Mouse (Mus musculus) MEL (cell line): ENCODE measurements around the gene Pgam5. TPM values are rescaled to one million over a fixed set of nuclear protein-coding genes. Genes with fewer than 3 reads are reported as not detected.

Source experiments
- DNase-seq: peaks from one replicate; pipeline ENCODE4 v3.0.0; 2011; ENCODE audit warnings: low read depth, low spot score
- H3K27ac ChIP-seq: 2 replicates; pipeline ENCODE4 v1.5.1; 2012; ENCODE audit warnings: low read depth, mild to moderate bottlenecking, control low read depth, low read length, moderate library complexity; ENCODE audit not compliant: control insufficient read depth
- H3K27me3 ChIP-seq, 2 experiments: fragments of 150-350 bp in 1 of 2; sonication (generic) in 1 of 2; 2 replicates each; pipeline ENCODE4 v1.6.1; 2012; ENCODE audit warnings: low read length in 2 of 2, mild to moderate bottlenecking in 2 of 2, improper control_type of control experiment in 1 of 2, moderate library complexity in 1 of 2; ENCODE audit not compliant: insufficient read depth in 2 of 2, control insufficient read depth in 1 of 2
- H3K36me3 ChIP-seq, 2 experiments: 2 replicates each; pipeline ENCODE4 v1.6.1; 2012 to 2014; ENCODE audit warnings: low read length in 2 of 2, improper control_type of control experiment in 1 of 2, inconsistent platforms in 1 of 2, mild to moderate bottlenecking in 1 of 2; ENCODE audit not compliant: insufficient read depth in 2 of 2, control insufficient read depth in 1 of 2
- H3K4me1 ChIP-seq, 2 experiments: fragments of 150-350 bp in 1 of 2; sonication (generic) in 1 of 2; 2 replicates each; pipeline ENCODE4 v1.6.1; 2012; ENCODE audit warnings: low read length in 2 of 2, improper control_type of control experiment in 1 of 2, mild to moderate bottlenecking in 1 of 2; ENCODE audit not compliant: insufficient read depth in 2 of 2, control insufficient read depth in 1 of 2
- H3K4me3 ChIP-seq, 2 experiments: fragments of 150-350 bp in 1 of 2; sonication (generic) in 1 of 2; 2 replicates each; pipeline ENCODE4 v1.5.1; 2012; ENCODE audit warnings: low read depth in 2 of 2, low read length in 2 of 2, mild to moderate bottlenecking in 2 of 2, moderate library complexity in 2 of 2, control low read depth in 1 of 2, improper control_type of control experiment in 1 of 2; ENCODE audit not compliant: control insufficient read depth in 1 of 2, insufficient read depth in 1 of 2
- H3K79me2 ChIP-seq: 2 replicates; pipeline ENCODE4 v1.6.1; 2012; ENCODE audit warnings: mild to moderate bottlenecking, low read length, moderate library complexity; ENCODE audit not compliant: control insufficient read depth, poor library complexity, insufficient read depth
- H3K9ac ChIP-seq: 2 replicates; pipeline ENCODE4 v1.6.1; 2012; ENCODE audit warnings: low read depth, mild to moderate bottlenecking, control low read depth, low read length, moderate library complexity; ENCODE audit not compliant: control insufficient read depth, poor library complexity, severe bottlenecking
- H3K9me3 ChIP-seq: fragments of 150-350 bp; sonication (generic); replicated peaks from 2 replicates; pipeline ENCODE4 v1.6.1; 2012; ENCODE audit warnings: mild to moderate bottlenecking, low read length, improper control_type of control experiment, moderate library complexity; ENCODE audit not compliant: insufficient read depth
- CHD1 ChIP-seq: IDR thresholded peaks from 2 replicates; pipeline ENCODE4 v1.6.1; 2012; ENCODE audit warnings: low read depth, mild to moderate bottlenecking, inconsistent platforms, low read length, improper control_type of control experiment
- E2F4 ChIP-seq: IDR thresholded peaks from 2 replicates; pipeline ENCODE4 v1.6.1; 2011; ENCODE audit warnings: low read depth, low read length, improper control_type of control experiment, borderline replicate concordance
- EP300 ChIP-seq, 2 experiments: IDR thresholded peaks; 2 replicates each; pipeline ENCODE4 v1.6.1; 2011; ENCODE audit warnings: improper control_type of control experiment in 2 of 2, low read length in 2 of 2, low read depth in 1 of 2, mild to moderate bottlenecking in 1 of 2
- ETS1 ChIP-seq: IDR thresholded peaks from 2 replicates; pipeline ENCODE4 v1.6.1; 2012; ENCODE audit warnings: low read depth, mild to moderate bottlenecking, inconsistent platforms, low read length, improper control_type of control experiment, moderate library complexity
- GABPA ChIP-seq: IDR thresholded peaks from 2 replicates; pipeline ENCODE4 v1.6.1; 2012; ENCODE audit warnings: low read depth, mild to moderate bottlenecking, inconsistent platforms, low read length, improper control_type of control experiment, moderate library complexity
- HCFC1 ChIP-seq: IDR thresholded peaks from 2 replicates; pipeline ENCODE4 v1.6.1; 2012; ENCODE audit warnings: low read depth, mild to moderate bottlenecking, inconsistent platforms, low read length, improper control_type of control experiment, moderate library complexity
- KAT2A ChIP-seq: conservative IDR thresholded peaks from 2 replicates; pipeline ENCODE4 v1.6.1; 2012; ENCODE audit warnings: low read depth, low read length, improper control_type of control experiment, inconsistent platforms
- MAX ChIP-seq: IDR thresholded peaks from 2 replicates; pipeline ENCODE4 v1.6.1; 2011; ENCODE audit warnings: low read length, improper control_type of control experiment
- MYC ChIP-seq: IDR thresholded peaks from 2 replicates; pipeline ENCODE4 v1.6.1; 2011; ENCODE audit warnings: low read depth, mild to moderate bottlenecking, low read length, improper control_type of control experiment, moderate library complexity
- NRF1 ChIP-seq: IDR thresholded peaks from 2 replicates; pipeline ENCODE4 v1.6.1; 2014; ENCODE audit warnings: low read depth, mild to moderate bottlenecking, inconsistent platforms, low read length, improper control_type of control experiment, moderate library complexity; ENCODE audit not compliant: poor library complexity, insufficient read depth, severe bottlenecking
- POLR2A ChIP-seq, 2 experiments: IDR thresholded peaks; 2 replicates each; pipeline ENCODE4 v1.6.1; 2011 to 2012; ENCODE audit warnings: low read length in 2 of 2, mild to moderate bottlenecking in 2 of 2, control low read depth in 1 of 2, improper control_type of control experiment in 1 of 2, low read depth in 1 of 2, moderate library complexity in 1 of 2; ENCODE audit not compliant: control insufficient read depth in 1 of 2, insufficient read depth in 1 of 2, poor library complexity in 1 of 2
- POLR2AphosphoS2 ChIP-seq: IDR thresholded peaks from 2 replicates; pipeline ENCODE4 v1.6.1; 2011; ENCODE audit warnings: low read length, improper control_type of control experiment
- POLR2AphosphoS5 ChIP-seq: IDR thresholded peaks from 2 replicates; pipeline ENCODE4 v1.6.1; 2012; ENCODE audit warnings: low read depth, borderline replicate concordance, mild to moderate bottlenecking, inconsistent platforms, low read length, moderate library complexity, mixed read lengths
- RAD21 ChIP-seq: IDR thresholded peaks from 2 replicates; pipeline ENCODE4 v1.6.1; 2011; ENCODE audit warnings: mild to moderate bottlenecking, low read depth, low read length, improper control_type of control experiment
- RCOR1 ChIP-seq: IDR thresholded peaks from 2 replicates; pipeline ENCODE4 v1.6.1; 2012; ENCODE audit warnings: low read depth, mild to moderate bottlenecking, inconsistent platforms, low read length, improper control_type of control experiment
- SIN3A ChIP-seq: IDR thresholded peaks from 2 replicates; pipeline ENCODE4 v1.6.1; 2012; ENCODE audit warnings: low read length, improper control_type of control experiment, inconsistent platforms
- TBP ChIP-seq: IDR thresholded peaks from 2 replicates; pipeline ENCODE4 v1.8.0; 2011; ENCODE audit warnings: low read depth, low read length, improper control_type of control experiment
- UBTF ChIP-seq: IDR thresholded peaks from 2 replicates; pipeline ENCODE4 v1.6.1; 2012; ENCODE audit warnings: low read depth, mild to moderate bottlenecking, inconsistent platforms, low read length, improper control_type of control experiment, moderate library complexity, borderline replicate concordance; ENCODE audit not compliant: insufficient read depth
- USF1 ChIP-seq: IDR thresholded peaks from 2 replicates; pipeline ENCODE4 v1.6.1; 2014; ENCODE audit warnings: low read depth, mild to moderate bottlenecking, inconsistent platforms, low read length, improper control_type of control experiment, moderate library complexity
- USF2 ChIP-seq, 2 experiments: IDR thresholded peaks; 2 replicates each; pipeline ENCODE4 v1.6.1; 2011 to 2012; ENCODE audit warnings: improper control_type of control experiment in 2 of 2, low read length in 2 of 2, borderline replicate concordance in 1 of 2, inconsistent platforms in 1 of 2, low read depth in 1 of 2, mild to moderate bottlenecking in 1 of 2; ENCODE audit not compliant: insufficient read depth in 1 of 2
- ZC3H11A ChIP-seq: IDR thresholded peaks from 2 replicates; pipeline ENCODE4 v1.6.1; 2012; ENCODE audit warnings: low read depth, mild to moderate bottlenecking, inconsistent platforms, low read length, improper control_type of control experiment
- polyA plus RNA-seq, 2 experiments: library from polyadenylated mRNA; stranded (reverse) in 1 of 2; unstranded in 1 of 2; fragments of >175 nt in 1 of 2; fragments of >200 nt in 1 of 2; gene quantifications; 2 replicates each; pipeline versions ENCODE4 v1.2.1 to v1.2.4; 2012; ENCODE audit warnings: low replicate concordance in 2 of 2, low read depth in 1 of 2; ENCODE audit not compliant: insufficient read length in 2 of 2, insufficient read depth in 1 of 2, missing spikeins in 1 of 2
- total RNA-seq: library from RNA; depleted of rRNA; stranded (reverse); fragments of 300-350 nt; gene quantifications from 2 replicates; pipeline ENCODE4 v1.2.3, GENCODE M21; 2012

The Pgam5 gene
- total and polyA plus RNA-seq, 3 experiments, result 95.8 to 115 TPM; not detected in 1

DNA sequence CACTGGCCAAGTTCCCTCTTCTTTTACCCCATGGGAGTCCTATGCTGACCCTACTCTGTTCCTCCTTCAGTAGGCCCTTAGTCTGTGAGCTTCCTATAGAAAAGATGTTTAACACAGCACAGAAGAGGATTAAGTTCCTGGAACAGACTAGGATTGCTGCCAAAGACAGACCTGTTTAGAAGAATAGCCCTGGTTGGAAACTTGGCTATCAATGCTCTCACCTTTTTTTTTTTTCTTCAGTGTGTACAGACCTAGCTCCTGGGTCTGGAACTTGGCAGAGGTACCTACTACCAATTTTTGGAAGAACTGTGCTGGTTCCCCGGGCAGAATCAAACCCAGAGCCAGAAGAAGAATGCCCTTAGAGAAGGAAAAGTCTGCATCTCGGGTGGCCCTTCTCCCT is 6.7 kb upstream of the Pgam5 start:
- Histone ChIP-seq H3K9ac (no peak overlapping the region), H3K4me3 (no peak overlapping the region), H3K4me1 (peaks cover 6 to 16% of the 10 kb centered on the region in 2 experiments), H3K27me3 (no peaks in the 10 kb centered on the region), H3K27ac (no peak overlapping the region), H3K79me2 (no peaks in the 10 kb centered on the region), H3K36me3 (peaks cover 0 to 21% of the 10 kb centered on the region in 2 experiments; a peak in 2 of 4 replicates), H3K9me3 (no peaks in the 10 kb centered on the region)
- TF ChIP-seq USF1, result no peak
- TF ChIP-seq SIN3A, result no peak
- no peak for TF ChIP-seq ZC3H11A
- no peak for TF ChIP-seq HCFC1
- TF ChIP-seq MYC, result no peak
- no peak for TF ChIP-seq TBP
- no peak for TF ChIP-seq NRF1
- no peak for TF ChIP-seq RCOR1
- TF ChIP-seq POLR2A (IDR thresholded peaks at IDR 0.05; ENCODE audit: control insufficient read depth in 1 of 2, insufficient read depth in 1 of 2, low read depth in 1 of 2, low read length in 2 of 2, poor library complexity in 1 of 2), result no peak
- no peak for TF ChIP-seq UBTF
- DNase-seq, result no peak

DNA sequence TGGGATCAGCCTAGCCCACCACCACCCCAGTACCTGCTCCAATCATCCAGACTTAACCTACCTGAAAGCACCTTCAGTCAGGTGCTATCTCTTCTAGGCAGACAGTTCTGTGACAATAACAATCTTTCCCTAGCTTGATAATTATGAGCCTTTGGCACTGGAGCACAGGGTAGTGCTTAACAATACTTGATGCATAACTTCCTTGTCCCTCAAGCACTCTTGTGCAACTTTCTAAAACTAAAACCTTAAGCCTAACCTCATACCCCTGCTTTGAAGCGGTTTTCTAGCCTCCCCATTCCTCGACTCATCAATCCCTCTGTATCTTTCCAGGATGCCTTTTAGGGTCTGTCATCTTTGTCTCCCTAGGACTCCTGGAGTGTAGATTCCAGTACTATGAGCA is 5.1 kb upstream of the Pgam5 start:
- H3K4me3 ChIP-seq, result no peak overlapping the region
- DNase-seq, result no peak
- TF ChIP-seq E2F4 (no peak), ETS1 (no peak), USF1 (no peak), NRF1 (no peak), POLR2AphosphoS5 (no peak), POLR2AphosphoS2 (no peak), USF2 (IDR thresholded peaks at IDR 0.05; ENCODE audit: borderline replicate concordance in 1 of 2, insufficient read depth in 1 of 2, low read depth in 1 of 2, low read length in 2 of 2) (no peak), CHD1 (no peak), KAT2A (no peak), RCOR1 (no peak), RAD21 (no peak), UBTF (no peak), GABPA (no peak), MAX (no peak), EP300 (IDR thresholded peaks at IDR 0.05; ENCODE audit: low read depth in 1 of 2, low read length in 2 of 2) (no peak)
- peaks cover 0 to 21% of the 10 kb centered on the region in 2 experiments; a peak in 2 of 4 replicates for H3K36me3 ChIP-seq
- H3K27me3 ChIP-seq, result no peaks in the 10 kb centered on the region
- H3K79me2 ChIP-seq, result no peaks in the 10 kb centered on the region
- H3K9ac ChIP-seq, result no peak overlapping the region
- no peak overlapping the region for H3K27ac ChIP-seq
- no peaks in the 10 kb centered on the region for H3K9me3 ChIP-seq
- peaks cover 6 to 14% of the 10 kb centered on the region in 2 experiments for H3K4me1 ChIP-seq
